In genomic region chr7:64166724-64167123, GRCm38 (mm10) we compare ENCODE assay signal across 23 mouse cellular contexts. TPM values are rescaled to one million over a fixed set of nuclear protein-coding genes. Genes with fewer than 3 reads are reported as not detected.
DNase-seq lines count a peak whose midpoint lies in the region; ATAC-seq and TF ChIP-seq lines count a peak whose summit lies in the region.
"Had no signal": no experiment of that assay in that cellular context is flagged by ENCODE, and none has a peak within 500 bp of the region (broad histone marks: within the 10 kb centered on the region; RNA-seq: fewer than 3 reads in every experiment).

No protein-coding gene starts in this region.

- H3K9ac ChIP-seq in lung, embryonic 16.5 days (ENCODE audit: low read length), result no peak overlapping the region
- H3K9ac ChIP-seq: heart, embryonic 13.5 days; liver, embryonic 14.5 days; midbrain, embryonic 15.5 days had no signal

- TF ChIP-seq CTCF in thymus, adult 2 months (IDR thresholded peaks at IDR 0.05; ENCODE audit: borderline replicate concordance, control insufficient read depth, extremely low read depth, insufficient read depth, low read length, poor library complexity), result no peak

- no peak overlapping the region for H3K4me2 ChIP-seq in lung, embryonic 16.5 days (ENCODE audit: low read depth, low read length)
- H3K4me2 ChIP-seq: heart, embryonic 13.5 days; midbrain, embryonic 15.5 days had no signal

- intact Hi-C loops in heart, postnatal 36 days (cut with DNase I), result no loop called here

- H3K4me3 ChIP-seq in thymus, adult 2 months (ENCODE audit: control insufficient read depth, insufficient read depth, low read length), result no peak overlapping the region
- H3K4me3 ChIP-seq in lung, embryonic 16.5 days (ENCODE audit: low read length), result no peak overlapping the region
- H3K4me3 ChIP-seq: heart, embryonic 13.5 days; hindbrain, embryonic 10.5 days; midbrain, embryonic 15.5 days had no signal

- TF ChIP-seq POLR2A in thymus, adult 2 months (IDR thresholded peaks at IDR 0.05; ENCODE audit: control insufficient read depth, extremely low read depth, insufficient read depth, low read length, poor library complexity), result no peak

- peak overlapping the region; percentile 26; the same call in 1 of the 2 replicates for H3K27ac ChIP-seq in thymus, adult 2 months (ENCODE audit: control insufficient read depth, insufficient read depth, low read length)
- H3K27ac ChIP-seq in lung, embryonic 16.5 days (ENCODE audit: low read length), result no peak overlapping the region
- H3K27ac ChIP-seq: heart, embryonic 13.5 days; hindbrain, embryonic 10.5 days; hindbrain, postnatal 0 days; kidney, postnatal 0 days; liver, embryonic 14.5 days; midbrain, embryonic 15.5 days had no signal

- peak; percentile 34 to 36 for DNase-seq in heart, adult 18-20 months
- DNase-seq in heart, postnatal 36 days, result no peak
- no peak for DNase-seq in thymus, adult 2 months
- DNase-seq in thymus, postnatal 0 days (ENCODE audit: low spot score), result no peak
- peak; percentile 39 for DNase-seq in naive thymus-derived CD4-positive, alpha-beta T cell, adult 2 months (ENCODE audit: low read depth)
- no peak for DNase-seq in spleen, adult 18-20 months
- DNase-seq: adrenal gland, postnatal 14 days; cerebellum, adult 18-20 months; cerebellum, postnatal 25 days; embryo, embryonic 11 days; right cerebral cortex, postnatal 25 days had no signal

- ATAC-seq in lung, embryonic 16.5 days (ENCODE audit: low read depth), result peak; percentile 37; the same call in 1 of the 2 replicates
- ATAC-seq: forebrain, embryonic 16.5 days; hindbrain, postnatal 0 days; intestine, postnatal 0 days; midbrain, embryonic 15.5 days had no signal

- no peaks in the 10 kb centered on the region for H3K27me3 ChIP-seq in thymus, adult 2 months (ENCODE audit: control insufficient read depth, insufficient read depth, low read length)
- H3K27me3 ChIP-seq in lung, embryonic 16.5 days (ENCODE audit: control insufficient read depth, insufficient read depth, low read depth, low read length), result no peaks in the 10 kb centered on the region
- H3K27me3 ChIP-seq: CH12.LX; heart, embryonic 13.5 days; midbrain, embryonic 15.5 days had no signal

- no peaks in the 10 kb centered on the region for H3K36me3 ChIP-seq in thymus, adult 2 months (ENCODE audit: control insufficient read depth, insufficient read depth, low read length)
- H3K36me3 ChIP-seq in lung, embryonic 16.5 days (ENCODE audit: control insufficient read depth, insufficient read depth, low read length), result no peaks in the 10 kb centered on the region
- H3K36me3 ChIP-seq: heart, embryonic 13.5 days; hindbrain, embryonic 10.5 days; midbrain, embryonic 15.5 days had no signal

- no peaks in the 10 kb centered on the region for H3K9me3 ChIP-seq in lung, embryonic 16.5 days (ENCODE audit: control insufficient read depth, low read length)
- H3K9me3 ChIP-seq: heart, embryonic 13.5 days; hindbrain, embryonic 10.5 days; midbrain, embryonic 15.5 days had no signal

- H3K4me1 ChIP-seq in thymus, adult 2 months (replicated peaks; ENCODE audit: control insufficient read depth, insufficient read depth, low read length), result peaks cover 43% of the 10 kb centered on the region
- no peaks in the 10 kb centered on the region for H3K4me1 ChIP-seq in lung, embryonic 16.5 days (replicated peaks; ENCODE audit: control insufficient read depth, insufficient read depth, low read length)
- H3K4me1 ChIP-seq: heart, embryonic 13.5 days had no signal

RNA-seq across cellular contexts. Expression of gene Trpm1, which starts 13.1 kb away (rescaled TPM):
- total RNA-seq in heart, adult 18-20 months (2021), result under 1 TPM in 1 of 2 experiments, not detected in 1; 0.28 TPM
- total RNA-seq in heart, postnatal 36 days (2021), result under 1 TPM in 1 of 2 experiments, not detected in 1; 0.11 TPM
- polyA plus RNA-seq in thymus, adult 2 months (2012; rRNA removed), result 1.7 and 2.3 TPM in 2 replicates
- polyA plus RNA-seq in thymus, postnatal 0 days (2015; fragmentation: Nextera tagmentation; extraction: Ambion mirVana), result 1.5 and 1.8 TPM in 2 replicates
- 0.10 TPM in 1 of 2 replicates, not detected in the other for polyA plus RNA-seq in lung, embryonic 16.5 days (2015; fragmentation: Nextera tagmentation; extraction: Ambion mirVana)
- total RNA-seq: adrenal gland, postnatal 14 days; megakaryocyte progenitor cell, adult 5-6 weeks; MEL had no signal
- polyA plus RNA-seq: intestine, postnatal 0 days; liver, embryonic 14.5 days had no signal

Comparison
In these comparisons a context has a peak if more than half of its experiments do, and no peak if none do; other contexts are left out.
1. DNase-seq: peak in heart, adult 18-20 months (2 of 2) and naive thymus-derived CD4-positive, alpha-beta T cell, adult 2 months (single experiment); none in heart, postnatal 36 days (0 of 2), thymus, adult 2 months (single experiment), thymus, postnatal 0 days (single experiment) and spleen, adult 18-20 months (0 of 2).